Mouse (Mus musculus) regulatory T cell (primary cell): ENCODE measurements at regions not wholly inside any gene's neighbourhood (a gene's known extent, or its start where the extent isn't known, plus 50 kb on each side); places are given as distances from the start of the nearest gene placed in this dataset.
"Not testable (repeated sequence)": the region's sequence is repeated elsewhere in the genome, so short reads cannot be mapped to it uniquely, and the experiment has no call there.

Experiments
- in situ Hi-C: fragments of 300-600 bp; cut with MboI, MseI; formaldehyde crosslinking; loops from one replicate; pipeline ENCODE4 v1.15.1; 2025; ENCODE audit warnings: high pct_unique_total_duplicates

DNA sequence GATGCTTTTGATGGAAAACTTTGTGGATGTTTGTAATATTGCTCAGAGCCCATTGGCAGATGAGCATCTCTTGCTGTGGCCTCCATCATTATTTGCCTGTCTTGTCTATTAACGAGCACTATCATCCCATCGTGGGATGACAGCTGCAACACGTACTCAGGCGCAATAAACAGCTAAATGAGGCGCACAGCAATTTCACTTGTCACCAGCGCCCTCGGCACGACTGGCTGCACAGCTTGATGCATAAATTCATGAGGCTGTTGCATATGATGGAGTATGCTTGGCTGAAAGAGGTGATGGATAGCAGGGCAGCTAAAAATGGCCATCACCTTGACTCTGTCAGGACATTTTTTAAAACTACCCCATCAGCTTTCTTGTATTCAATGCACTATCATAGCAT is 853.1 kb upstream of the Pou3f2 start:
- in situ Hi-C loops = no loop called here

DNA sequence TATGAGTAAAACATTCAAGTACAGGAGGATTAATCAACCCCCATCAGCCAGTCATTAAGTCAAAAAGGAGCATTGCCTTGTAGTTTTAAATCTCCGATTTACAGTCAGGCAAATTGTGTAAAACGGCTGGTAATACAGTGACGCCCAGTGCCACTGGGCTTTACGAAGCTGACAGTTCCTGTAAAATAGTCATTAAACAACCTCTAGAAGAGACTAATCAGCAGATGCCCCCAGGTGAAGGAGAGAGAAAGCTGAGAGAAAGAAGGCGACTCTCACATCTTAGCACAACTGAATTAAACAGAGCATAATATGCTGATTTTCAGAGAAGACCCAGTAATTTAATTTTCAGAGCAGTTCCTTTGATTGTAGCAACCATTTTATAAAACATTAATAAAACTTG is 850.3 kb upstream of the Pou3f2 start:
- in situ Hi-C loops = no loop called here

DNA sequence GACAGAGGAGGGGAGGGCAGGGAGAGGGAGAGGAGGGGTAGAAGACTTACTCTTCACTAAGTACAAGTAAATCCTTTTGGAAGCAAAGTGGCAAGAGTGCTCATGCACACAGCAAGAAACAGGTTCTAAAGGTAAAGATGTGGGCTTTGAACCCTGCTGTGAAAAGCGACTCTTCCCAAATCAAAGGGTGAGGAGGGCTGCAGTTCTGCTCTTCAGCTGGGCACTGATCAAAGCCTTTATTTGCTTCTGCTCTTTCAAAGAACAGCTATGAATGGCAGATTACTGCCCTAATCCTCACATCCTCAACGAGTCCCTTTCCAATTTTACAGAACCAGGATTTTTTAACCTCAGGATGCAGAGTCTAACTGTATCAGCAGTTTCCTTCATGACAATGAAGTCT is 812.5 kb upstream of the Pou3f2 start:
- in situ Hi-C loops = no loop called here

- in situ Hi-C loops = no loop called here
Measured at GRCm38 (mm10) chr4:23280087-23280486, 791.9 kb upstream of the Pou3f2 start.

DNA sequence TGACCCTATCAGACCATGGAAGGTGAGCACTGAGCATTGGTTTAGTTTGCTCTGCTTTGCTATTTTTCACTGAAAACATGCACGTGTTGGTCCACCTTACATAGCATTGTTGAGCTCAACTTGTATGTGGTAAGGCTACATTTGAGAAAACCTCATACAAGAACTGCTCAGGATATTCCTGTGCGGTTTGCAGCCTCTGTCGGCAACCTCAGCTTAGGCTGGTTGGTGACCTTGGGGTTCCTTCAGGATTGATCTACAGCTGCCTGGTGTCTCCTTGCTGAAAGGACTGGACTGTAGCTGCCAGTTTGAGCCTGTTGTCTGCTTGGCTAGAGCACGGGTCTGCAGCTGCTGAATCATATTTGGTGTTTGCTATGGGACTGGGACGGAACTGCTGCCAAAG is 787.0 kb upstream of the Pou3f2 start:
- in situ Hi-C loops = no loop called here

- in situ Hi-C loops = no loop called here
Measured at GRCm38 (mm10) chr4:23271947-23272346, 783.8 kb upstream of the Pou3f2 start.

- in situ Hi-C loops = no loop called here
Measured at GRCm38 (mm10) chr4:23260371-23260770, 772.2 kb upstream of the Pou3f2 start.

- in situ Hi-C loops = no loop called here
Measured at GRCm38 (mm10) chr4:23234960-23235359, 746.8 kb upstream of the Pou3f2 start.

DNA sequence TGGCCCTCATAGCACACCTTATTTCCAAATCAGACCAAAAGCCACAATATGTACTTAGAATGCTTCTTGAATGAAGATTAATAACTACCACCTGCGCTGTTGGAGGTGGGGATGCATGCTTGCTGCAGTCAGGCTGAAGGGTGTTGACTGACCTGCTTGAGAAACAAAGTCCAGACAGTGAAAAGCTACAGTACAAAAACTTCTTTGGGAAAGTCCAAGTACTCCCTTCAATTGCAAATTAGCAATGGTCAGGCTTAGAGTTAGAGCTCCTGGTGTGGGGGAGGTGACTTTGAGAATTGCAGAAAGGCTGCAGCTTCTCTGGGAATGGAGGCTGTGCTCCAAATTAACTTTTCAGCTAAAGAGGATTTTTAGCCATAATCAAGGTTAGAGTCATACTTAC is 706.6 kb upstream of the Pou3f2 start:
- in situ Hi-C loops = not testable (repeated sequence)

- in situ Hi-C loops = no loop called here
Measured at GRCm38 (mm10) chr4:23193384-23194135, 705.4 kb upstream of the Pou3f2 start.

- in situ Hi-C loops = no loop called here
Measured at GRCm38 (mm10) chr4:23173811-23174210, 685.6 kb upstream of the Pou3f2 start.

GRCm38 (mm10) chr4:23173330-23173729 is 685.2 kb upstream of the Pou3f2 start:
- in situ Hi-C loops = no loop called here

DNA sequence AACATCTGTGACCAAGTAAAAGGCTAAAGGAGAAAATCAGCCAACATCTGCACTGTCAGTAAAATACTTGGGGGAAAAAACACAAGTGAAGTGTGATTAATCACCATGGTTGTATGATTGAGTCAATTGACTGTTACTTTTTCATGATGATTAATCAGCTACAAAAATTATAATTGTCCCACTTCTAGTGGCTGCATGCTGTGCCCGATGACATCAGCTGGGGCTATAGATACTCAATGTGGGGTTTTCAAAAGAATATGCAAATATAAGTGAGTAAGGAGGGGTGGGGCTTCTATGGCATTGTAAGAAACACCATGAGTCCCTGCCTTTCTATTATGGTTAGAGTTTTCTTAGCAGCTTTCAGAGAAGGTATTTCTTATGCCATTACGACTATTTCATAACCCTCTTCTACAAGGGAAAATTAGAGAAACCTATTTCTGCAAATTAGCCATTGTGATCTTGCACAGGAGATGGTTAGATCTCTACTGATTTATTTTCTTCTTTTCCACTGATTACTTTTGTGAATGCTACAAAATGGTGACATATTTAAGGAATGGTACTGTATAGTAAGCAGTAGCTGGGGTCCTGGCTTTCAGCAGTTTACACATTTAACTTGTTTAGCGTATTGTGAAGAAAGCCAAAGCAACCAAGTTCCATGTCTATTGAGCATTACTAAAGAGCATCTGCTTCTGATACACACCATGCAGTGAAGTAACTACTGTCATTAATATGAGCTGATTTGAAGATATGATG is 660.1 kb upstream of the Pou3f2 start:
- in situ Hi-C loops = no loop called here

- in situ Hi-C loops = no loop called here
Measured at GRCm38 (mm10) chr4:23133386-23133785, 645.2 kb upstream of the Pou3f2 start.

DNA sequence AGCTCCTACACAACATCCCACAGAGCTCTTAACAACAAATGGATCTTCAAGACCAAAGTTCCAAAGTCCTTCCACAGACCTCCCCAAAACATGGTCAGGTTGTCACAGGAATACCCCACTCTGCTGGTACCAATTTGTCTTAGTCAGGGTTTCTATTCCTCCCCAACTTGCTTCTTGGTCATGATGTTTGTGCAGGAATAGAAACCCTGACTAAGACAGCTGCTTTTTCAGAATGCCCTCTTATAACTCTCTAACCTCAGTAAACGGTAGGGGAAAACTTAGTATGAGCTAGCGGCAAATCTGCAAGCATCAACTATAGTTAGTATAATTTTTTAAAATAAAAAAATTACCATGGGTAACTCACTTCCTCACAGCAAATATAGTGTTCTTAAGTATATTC is 613.3 kb upstream of the Pou3f2 start:
- in situ Hi-C loops = not testable (repeated sequence)

- in situ Hi-C loops = no loop called here
Measured at GRCm38 (mm10) chr4:23079521-23079920, 591.4 kb upstream of the Pou3f2 start.

DNA sequence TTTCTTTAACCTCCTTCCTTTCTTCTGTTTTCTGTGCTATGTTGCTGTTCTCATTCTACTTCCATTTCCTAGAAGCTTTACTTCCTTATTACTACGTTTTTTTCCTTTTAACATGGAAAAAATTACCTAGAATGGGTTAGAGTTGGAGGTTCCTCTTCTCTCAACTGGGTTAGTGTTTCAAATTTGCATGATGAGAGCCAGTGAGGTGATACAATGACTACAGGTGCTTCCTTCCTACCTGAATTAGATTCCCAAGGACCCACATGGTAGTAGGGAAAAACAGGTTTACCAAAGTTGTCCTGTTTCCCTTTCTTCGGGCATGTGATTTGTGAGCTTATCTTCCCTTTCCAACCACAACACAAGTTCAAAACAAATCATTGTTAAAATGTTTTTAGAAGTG is 589.4 kb upstream of the Pou3f2 start:
- in situ Hi-C loops = no loop called here

- in situ Hi-C loops = no loop called here
Measured at GRCm38 (mm10) chr4:23050701-23051317, 562.6 kb upstream of the Pou3f2 start.

DNA sequence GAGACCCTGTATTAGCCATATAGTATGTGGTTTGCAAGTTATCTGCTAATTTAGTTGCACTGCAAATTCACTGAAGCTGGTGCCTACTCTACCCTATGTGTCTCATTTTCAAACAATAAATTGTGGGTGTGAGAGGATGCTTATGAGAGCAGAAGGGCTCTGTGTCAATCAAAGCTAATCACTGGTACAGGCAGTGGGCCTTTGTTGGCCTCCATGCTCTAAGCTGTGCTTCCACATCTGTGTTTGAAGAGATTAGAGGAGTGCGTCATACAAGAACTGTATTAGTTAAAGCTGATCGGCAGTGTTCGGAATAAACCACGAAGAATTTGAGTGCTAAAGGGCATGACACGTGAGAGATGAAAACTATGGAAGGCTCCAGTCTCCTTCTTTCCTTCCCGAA is 549.6 kb upstream of the Pou3f2 start:
- in situ Hi-C loops = no loop called here

GRCm38 (mm10) chr4:23031271-23031670 is 543.1 kb upstream of the Pou3f2 start:
- in situ Hi-C loops = no loop called here

DNA sequence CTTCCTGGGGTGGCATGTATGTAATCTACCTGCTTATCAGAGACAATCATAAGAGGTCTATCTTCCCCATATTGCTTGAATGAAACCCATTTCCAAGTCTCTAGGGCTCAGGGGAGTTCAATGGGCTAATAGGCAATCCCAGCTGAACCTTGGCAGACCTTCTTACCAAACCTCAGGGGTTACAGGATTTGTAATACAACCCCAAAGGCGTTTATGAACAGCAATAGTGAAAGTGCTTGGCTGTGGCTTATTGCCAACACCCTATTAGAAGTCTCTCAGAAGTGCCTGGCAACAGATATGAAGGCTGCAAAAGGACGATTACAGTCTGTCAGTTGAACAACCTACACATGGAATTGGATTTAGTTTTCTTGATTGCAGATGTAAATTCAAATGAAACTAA is 534.0 kb upstream of the Pou3f2 start:
- in situ Hi-C loops = loop anchor here (25.0 kb wide), 1 partner anchor 885 kb away; no protein-coding TSS in a partner anchor

GRCm38 (mm10) chr4:23010346-23010745 is 522.2 kb upstream of the Pou3f2 start:
- in situ Hi-C loops = loop anchor here (25.0 kb wide), 1 partner anchor 873 kb away; no protein-coding TSS in a partner anchor

DNA sequence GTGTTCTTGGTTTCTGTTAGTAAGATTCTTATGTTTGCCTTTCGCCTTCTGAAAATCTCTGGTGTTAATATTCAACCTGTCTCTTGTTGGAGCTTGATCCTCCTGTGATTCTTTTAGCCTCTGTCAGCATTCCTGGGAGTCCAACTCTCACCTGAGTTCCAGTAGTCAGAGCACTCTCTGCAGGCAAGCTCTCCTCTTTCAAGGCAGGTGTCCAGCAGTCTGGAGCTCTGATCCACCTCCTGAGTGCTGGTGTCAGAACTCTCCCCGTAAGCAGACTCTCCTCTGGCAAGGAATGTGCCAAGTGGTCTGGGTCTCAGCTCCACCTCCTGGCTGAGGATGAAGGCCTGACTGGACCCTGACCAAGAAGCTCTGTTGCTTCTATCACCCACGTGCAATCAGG is 521.0 kb upstream of the Pou3f2 start:
- in situ Hi-C loops = loop anchor here (25.0 kb wide), 1 partner anchor 872 kb away; no protein-coding TSS in a partner anchor
